Mouse (Mus musculus): ENCODE data around the gene Mettl25. TPM values are rescaled to one million over a fixed set of nuclear protein-coding genes. Genes with fewer than 3 reads are reported as not detected.

Gene Mettl25
- 3.3 and 4.3 TPM in 2 replicates for polyA plus RNA-seq (2012; rRNA removed; ENCODE audit: low replicate concordance)

GRCm38 (mm10) chr10:105840928-105841888, at the start of gene Mettl25, which contains the start of gene Ccdc59:
Gene Mettl25 (minus strand): TSS chr10:105841380.
Gene Ccdc59 (plus strand): TSS chr10:105841067.

Other genes with a start within 250 kb of the Mettl25 start
- 5.6 and 7.5 TPM in 2 replicates for gene Ccdc59, start 313 bp downstream of the Mettl25 start, polyA plus RNA-seq (2012; rRNA removed; ENCODE audit: low replicate concordance)

Data from subcutaneous adipose tissue, adult 2 months (tissue).